15 mouse cellular contexts compared by ENCODE assay signal in the genomic region with DNA sequence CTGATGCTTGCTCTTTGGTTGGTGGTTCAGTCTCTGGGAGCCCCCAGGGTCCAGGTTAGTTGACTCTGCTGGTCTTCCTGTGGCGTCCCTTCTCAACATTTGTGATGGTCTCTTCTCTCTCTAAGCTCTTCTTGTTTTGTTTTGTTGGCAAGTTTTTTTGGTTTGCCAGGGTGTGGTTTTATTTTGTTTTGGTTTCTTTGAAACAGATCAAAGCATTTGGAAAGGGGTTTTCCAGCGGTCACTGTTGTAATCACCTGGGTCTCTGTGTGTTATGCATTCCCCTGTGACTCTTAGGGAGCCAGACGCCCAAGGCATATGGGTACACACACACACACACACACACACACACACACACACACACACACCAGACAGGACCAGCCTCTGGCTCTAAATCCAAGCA. TPM values are rescaled to one million over a fixed set of nuclear protein-coding genes. Genes with fewer than 3 reads are reported as not detected.
DNase-seq lines count a peak whose midpoint lies in the region; ATAC-seq and TF ChIP-seq lines count a peak whose summit lies in the region.
"Had no signal": no experiment of that assay in that cellular context is flagged by ENCODE, and none has a peak within 500 bp of the region (broad histone marks: within the 10 kb centered on the region; RNA-seq: fewer than 3 reads in every experiment).

No protein-coding gene starts in this region.

- peak overlapping the region; percentile 64 for H3K4me3 ChIP-seq in gastrocnemius, adult 2 months
- no peak overlapping the region for H3K4me3 ChIP-seq in liver, embryonic 11.5 days (ENCODE audit: low read depth, low read length)
- no peak overlapping the region for H3K4me3 ChIP-seq in intestine, embryonic 15.5 days (replicated peaks)
- H3K4me3 ChIP-seq: hindbrain, embryonic 15.5 days; midbrain, embryonic 12.5 days; neural tube, embryonic 12.5 days had no signal

- ATAC-seq in liver, embryonic 11.5 days (replicated peaks; ENCODE audit: low FRiP score): no peak
- no peak for ATAC-seq in intestine, embryonic 15.5 days
- ATAC-seq: forebrain, embryonic 16.5 days had no signal

- no peaks in the 10 kb centered on the region for H3K36me3 ChIP-seq in liver, embryonic 11.5 days (ENCODE audit: control insufficient read depth, insufficient read depth, low read length)
- no peaks in the 10 kb centered on the region for H3K36me3 ChIP-seq in intestine, embryonic 15.5 days
- H3K36me3 ChIP-seq: hindbrain, embryonic 15.5 days; midbrain, embryonic 12.5 days; neural tube, embryonic 12.5 days had no signal

- no peak overlapping the region for H3K9ac ChIP-seq in liver, embryonic 11.5 days (ENCODE audit: low read depth, low read length)
- H3K9ac ChIP-seq in intestine, embryonic 15.5 days: no peak overlapping the region
- H3K9ac ChIP-seq: hindbrain, embryonic 15.5 days; midbrain, embryonic 12.5 days; neural tube, embryonic 12.5 days had no signal

- no peaks in the 10 kb centered on the region for H3K9me3 ChIP-seq in liver, embryonic 11.5 days (ENCODE audit: control insufficient read depth, low read length)
- no peaks in the 10 kb centered on the region for H3K9me3 ChIP-seq in intestine, embryonic 15.5 days
- H3K9me3 ChIP-seq: hindbrain, embryonic 15.5 days; midbrain, embryonic 12.5 days; neural tube, embryonic 12.5 days had no signal

- no peak for TF ChIP-seq CTCF in gastrocnemius, adult 2 months (IDR thresholded peaks at IDR 0.05)

- H3K27ac ChIP-seq in gastrocnemius, adult 2 months: peak overlapping the region; percentile 91
- no peak overlapping the region for H3K27ac ChIP-seq in liver, embryonic 11.5 days (ENCODE audit: low read depth, low read length)
- no peak overlapping the region for H3K27ac ChIP-seq in intestine, embryonic 15.5 days
- H3K27ac ChIP-seq: hindbrain, embryonic 15.5 days; midbrain, embryonic 12.5 days; neural tube, embryonic 12.5 days had no signal

- no peaks in the 10 kb centered on the region for H3K27me3 ChIP-seq in liver, embryonic 11.5 days (replicated peaks; ENCODE audit: control insufficient read depth, insufficient read depth, low read length)
- no peaks in the 10 kb centered on the region for H3K27me3 ChIP-seq in intestine, embryonic 15.5 days (replicated peaks)
- H3K27me3 ChIP-seq: hindbrain, embryonic 15.5 days; neural tube, embryonic 12.5 days had no signal

- intact Hi-C loops in gastrocnemius, adult 2 months (cut with DNase I): loop anchor here (2.0 to 5.0 kb wide), 3 partner anchors 57 to 75 kb away; a partner anchor contains a TSS

- H3K4me2 ChIP-seq in liver, embryonic 11.5 days: peak overlapping the region; percentile 51; the same call in 1 of the 2 replicates
- H3K4me2 ChIP-seq in intestine, embryonic 15.5 days (replicated peaks): peak overlapping the region; percentile 51; the same call in 1 of the 2 replicates
- H3K4me2 ChIP-seq: hindbrain, embryonic 15.5 days had no signal

- WGBS in liver, embryonic 11.5 days: 55% methylated on average over 3 of the region's 3 CpGs
- 61% methylated on average over 3 of the region's 3 CpGs for WGBS in intestine, embryonic 15.5 days

- H3K4me1 ChIP-seq in liver, embryonic 11.5 days (replicated peaks; ENCODE audit: control insufficient read depth, insufficient read depth, low read length): peaks cover 8% of the 10 kb centered on the region; the same call in 1 of the 2 replicates
- H3K4me1 ChIP-seq in intestine, embryonic 15.5 days (replicated peaks): peaks cover 3% of the 10 kb centered on the region; the same call in 1 of the 2 replicates
- H3K4me1 ChIP-seq: neural tube, embryonic 12.5 days had no signal

- no peak for DNase-seq in gastrocnemius, adult 2 months
- no peak for DNase-seq in gastrocnemius, adult 18-20 months (ENCODE audit: low spot score)
- no peak for DNase-seq in liver, embryonic 11.5 days (ENCODE audit: low spot score)
- no peak for DNase-seq in liver
- peak; percentile 26 to 57 for DNase-seq in natural killer cell, adult 2 months (ENCODE audit: low spot score in 2 of 2)
- DNase-seq in thymus, postnatal 25 days: no peak
- DNase-seq in urinary bladder, postnatal 4 days (ENCODE audit: low spot score in 2 of 2): no peak
- DNase-seq: cerebellum, adult 9-11 months; gastrocnemius, postnatal 25 days; lung, postnatal 14 days had no signal

RNA-seq across cellular contexts. Expression of a gene that starts 57.4 kb away (rescaled TPM):
- 100 to 1,000 TPM; 214 to 256 TPM for total RNA-seq in gastrocnemius, adult 2 months (2021)
- total RNA-seq in gastrocnemius, adult 18-20 months (2021): 100 to 1,000 TPM; 223 to 227 TPM
- 14.5 and 15.2 TPM in 2 replicates for polyA plus RNA-seq in liver, embryonic 11.5 days (2014; fragmentation: Nextera tagmentation; extraction: Ambion mirVana)
- 36.8 and 37.7 TPM in 2 replicates for polyA plus RNA-seq in intestine, embryonic 15.5 days (2015; fragmentation: Nextera tagmentation; extraction: Ambion mirVana)

Comparison
In these comparisons a context has a peak if more than half of its experiments do, and no peak if none do; other contexts are left out.
1. DNase-seq: peak in natural killer cell, adult 2 months (2 of 2); none in gastrocnemius, adult 2 months (single experiment), gastrocnemius, adult 18-20 months (single experiment), liver, embryonic 11.5 days (single experiment), liver (single experiment), thymus, postnatal 25 days (single experiment) and urinary bladder, postnatal 4 days (0 of 2).